25 mouse cellular contexts compared by ENCODE assay signal in genomic region chr7:120703888-120704287, GRCm38 (mm10). TPM values are rescaled to one million over a fixed set of nuclear protein-coding genes. Genes with fewer than 3 reads are reported as not detected.
DNase-seq lines count a peak whose midpoint lies in the region; ATAC-seq and TF ChIP-seq lines count a peak whose summit lies in the region.
"Had no signal": no experiment of that assay in that cellular context is flagged by ENCODE, and none has a peak within 500 bp of the region (broad histone marks: within the 10 kb centered on the region; RNA-seq: fewer than 3 reads in every experiment).

No protein-coding gene starts in this region.

- no peak for TF ChIP-seq RAD21 in MEL (IDR thresholded peaks at IDR 0.05; ENCODE audit: low read depth, low read length)

- H3K9ac ChIP-seq in liver, postnatal 0 days (replicated peaks), result no peak overlapping the region
- H3K9ac ChIP-seq in liver, embryonic 12.5 days, result no peak overlapping the region
- H3K9ac ChIP-seq in MEL (ENCODE audit: control insufficient read depth, low read depth, low read length, poor library complexity, severe bottlenecking), result peak overlapping the region; percentile 13; the same call in 1 of the 2 replicates
- no peak overlapping the region for H3K9ac ChIP-seq in midbrain, embryonic 13.5 days (replicated peaks)
- no peak overlapping the region for H3K9ac ChIP-seq in midbrain, embryonic 16.5 days (ENCODE audit: low read depth, low read length)
- H3K9ac ChIP-seq: embryonic facial prominence, embryonic 15.5 days; heart, embryonic 12.5 days; hindbrain, embryonic 15.5 days had no signal

- H3K4me1 ChIP-seq in liver, postnatal 0 days (ENCODE audit: insufficient read depth), result no peaks in the 10 kb centered on the region
- peaks cover 31% of the 10 kb centered on the region for H3K4me1 ChIP-seq in liver, embryonic 12.5 days
- H3K4me1 ChIP-seq in MEL (ENCODE audit: control insufficient read depth in 1 of 2, insufficient read depth in 2 of 2, low read length in 2 of 2), result peaks cover 27% of the 10 kb centered on the region in 2 experiments
- 0 out of 2 replicates have a peak, but pooled peaks cover 2% of the 10 kb centered on the region for H3K4me1 ChIP-seq in midbrain, embryonic 13.5 days (replicated peaks)
- H3K4me1 ChIP-seq in midbrain, embryonic 16.5 days (ENCODE audit: control insufficient read depth, insufficient read depth, low read length), result no peaks in the 10 kb centered on the region
- H3K4me1 ChIP-seq: embryonic facial prominence, embryonic 15.5 days; hindbrain, embryonic 10.5 days; hindbrain, embryonic 15.5 days had no signal

- no peaks in the 10 kb centered on the region for H3K9me3 ChIP-seq in liver, postnatal 0 days (ENCODE audit: low read length)
- H3K9me3 ChIP-seq in liver, embryonic 12.5 days (replicated peaks), result no peaks in the 10 kb centered on the region
- H3K9me3 ChIP-seq in MEL (replicated peaks; ENCODE audit: insufficient read depth, low read length), result no peaks in the 10 kb centered on the region
- H3K9me3 ChIP-seq in midbrain, embryonic 13.5 days, result no peaks in the 10 kb centered on the region
- no peaks in the 10 kb centered on the region for H3K9me3 ChIP-seq in midbrain, embryonic 16.5 days (replicated peaks; ENCODE audit: control insufficient read depth, low read length, poor library complexity, severe bottlenecking)
- H3K9me3 ChIP-seq: embryonic facial prominence, embryonic 15.5 days; forebrain, embryonic 10.5 days; G1E; heart, embryonic 12.5 days; hindbrain, embryonic 10.5 days; hindbrain, embryonic 15.5 days had no signal

- ATAC-seq in liver, postnatal 0 days, result no peak
- no peak for ATAC-seq in liver, embryonic 12.5 days
- peak; percentile 51 for ATAC-seq in megakaryocyte progenitor cell, adult 5-6 weeks (replicated peaks; ENCODE audit: poor library complexity)
- ATAC-seq in midbrain, embryonic 13.5 days, result no peak
- ATAC-seq in midbrain, embryonic 16.5 days, result no peak
- ATAC-seq: CD4-positive, CD25-positive, alpha-beta regulatory T cell, adult 4 months; forebrain, embryonic 14.5 days had no signal

- H3K4me3 ChIP-seq in liver, postnatal 0 days (ENCODE audit: low read depth, low read length), result no peak overlapping the region
- no peak overlapping the region for H3K4me3 ChIP-seq in liver, embryonic 12.5 days
- no peak overlapping the region for H3K4me3 ChIP-seq in MEL (ENCODE audit: control insufficient read depth in 1 of 2, insufficient read depth in 1 of 2, low read depth in 2 of 2, low read length in 2 of 2)
- no peak overlapping the region for H3K4me3 ChIP-seq in midbrain, embryonic 13.5 days (replicated peaks)
- H3K4me3 ChIP-seq in midbrain, embryonic 16.5 days (ENCODE audit: low read depth, low read length), result no peak overlapping the region
- H3K4me3 ChIP-seq: embryonic facial prominence, embryonic 15.5 days; erythroblast, embryonic 14.5 days; forebrain, embryonic 10.5 days; gastrocnemius, adult 2 months; heart, embryonic 12.5 days; hindbrain, embryonic 10.5 days; hindbrain, embryonic 15.5 days had no signal

- TF ChIP-seq CTCF in liver, postnatal 0 days (IDR thresholded peaks at IDR 0.05; ENCODE audit: low read depth), result no peak
- TF ChIP-seq CTCF in MEL (IDR thresholded peaks at IDR 0.05 in 2 of 3, conservative IDR thresholded peaks at IDR 0.05 in 1 of 3; ENCODE audit: control insufficient read depth in 1 of 3, insufficient read depth in 1 of 3, low read depth in 2 of 3, low read length in 3 of 3, poor library complexity in 1 of 3, severe bottlenecking in 1 of 3), result no peak

- no peaks in the 10 kb centered on the region for H3K27me3 ChIP-seq in liver, postnatal 0 days (ENCODE audit: insufficient read depth, low read length)
- no peaks in the 10 kb centered on the region for H3K27me3 ChIP-seq in liver, embryonic 12.5 days (replicated peaks)
- H3K27me3 ChIP-seq in MEL (ENCODE audit: control insufficient read depth in 1 of 2, insufficient read depth in 2 of 2, low read length in 2 of 2), result no peaks in the 10 kb centered on the region
- H3K27me3 ChIP-seq in midbrain, embryonic 13.5 days, result no peaks in the 10 kb centered on the region
- no peaks in the 10 kb centered on the region for H3K27me3 ChIP-seq in midbrain, embryonic 16.5 days (ENCODE audit: control insufficient read depth, insufficient read depth, low read depth, low read length)
- H3K27me3 ChIP-seq: embryonic facial prominence, embryonic 15.5 days; heart, embryonic 12.5 days; hindbrain, embryonic 15.5 days had no signal

- H3K4me2 ChIP-seq in liver, postnatal 0 days (ENCODE audit: low read depth, low read length), result no peak overlapping the region
- H3K4me2 ChIP-seq in liver, embryonic 12.5 days, result no peak overlapping the region
- H3K4me2 ChIP-seq in midbrain, embryonic 13.5 days (replicated peaks), result no peak overlapping the region
- no peak overlapping the region for H3K4me2 ChIP-seq in midbrain, embryonic 16.5 days (ENCODE audit: low read length)
- H3K4me2 ChIP-seq: embryonic facial prominence, embryonic 15.5 days; heart, embryonic 12.5 days; hindbrain, embryonic 15.5 days had no signal

- no peaks in the 10 kb centered on the region for H3K36me3 ChIP-seq in liver, postnatal 0 days (replicated peaks; ENCODE audit: insufficient read depth, low read length)
- H3K36me3 ChIP-seq in liver, embryonic 12.5 days, result no peaks in the 10 kb centered on the region
- peaks cover 0 to 41% of the 10 kb centered on the region in 2 experiments for H3K36me3 ChIP-seq in MEL (ENCODE audit: control insufficient read depth in 1 of 2, insufficient read depth in 2 of 2, low read length in 2 of 2)
- H3K36me3 ChIP-seq in midbrain, embryonic 13.5 days, result no peaks in the 10 kb centered on the region
- H3K36me3 ChIP-seq in midbrain, embryonic 16.5 days (ENCODE audit: control insufficient read depth, insufficient read depth, low read length), result no peaks in the 10 kb centered on the region
- H3K36me3 ChIP-seq: embryonic facial prominence, embryonic 15.5 days; forebrain, embryonic 10.5 days; heart, embryonic 12.5 days; hindbrain, embryonic 10.5 days; hindbrain, embryonic 15.5 days had no signal

- peaks cover 20% of the 10 kb centered on the region for H3K79me2 ChIP-seq in MEL (ENCODE audit: control insufficient read depth, insufficient read depth, low read length, poor library complexity)

- no peak for DNase-seq in liver, postnatal 0 days
- peak; percentile 11 for DNase-seq in CD4-positive helper T cell, adult 2 months (ENCODE audit: low read depth, low spot score)
- DNase-seq in MEL (ENCODE audit: low read depth, low spot score), result peak; percentile 79
- DNase-seq: adrenal gland, adult 2 months; adrenal gland, postnatal 25 days; cerebellum, adult 2 months; embryo, embryonic 11 days; gastrocnemius, adult 2 months; gastrocnemius, postnatal 25 days; heart, postnatal 10 days had no signal

- no peak for TF ChIP-seq POLR2A in MEL (IDR thresholded peaks at IDR 0.05; ENCODE audit: control insufficient read depth in 1 of 2, insufficient read depth in 1 of 2, low read depth in 1 of 2, low read length in 2 of 2, poor library complexity in 1 of 2)

- WGBS in liver, postnatal 0 days (ENCODE audit: insufficient replicate concordance), result 45% methylated on average over 3 of the region's 3 CpGs
- WGBS in liver, embryonic 12.5 days (ENCODE audit: insufficient replicate concordance), result 30% methylated on average over 3 of the region's 3 CpGs
- WGBS in midbrain, embryonic 13.5 days, result 93% methylated on average over 3 of the region's 3 CpGs
- 86% methylated on average over 3 of the region's 3 CpGs for WGBS in midbrain, embryonic 16.5 days

- 0 out of 2 replicates have a peak, but pooled peaks have one; percentile 7 for TF ChIP-seq EP300 in liver, postnatal 0 days (IDR thresholded peaks at IDR 0.05; ENCODE audit: low read depth)
- peak; percentile 80 to 89 for TF ChIP-seq EP300 in MEL (IDR thresholded peaks at IDR 0.05; ENCODE audit: low read depth in 1 of 2, low read length in 2 of 2)

- H3K27ac ChIP-seq in liver, postnatal 0 days (ENCODE audit: low read depth), result no peak overlapping the region
- no peak overlapping the region for H3K27ac ChIP-seq in liver, embryonic 12.5 days
- peak overlapping the region; percentile 78 for H3K27ac ChIP-seq in MEL (ENCODE audit: control insufficient read depth, low read depth, low read length)
- H3K27ac ChIP-seq in midbrain, embryonic 13.5 days, result no peak overlapping the region
- H3K27ac ChIP-seq in midbrain, embryonic 16.5 days (ENCODE audit: low read length), result no peak overlapping the region
- H3K27ac ChIP-seq: embryonic facial prominence, embryonic 15.5 days; forebrain, embryonic 10.5 days; gastrocnemius, adult 2 months; hindbrain, embryonic 10.5 days; hindbrain, embryonic 15.5 days had no signal

RNA-seq across cellular contexts. Expression of gene Mosmo, which starts 26.5 kb away (rescaled TPM):
- 4.9 and 6.6 TPM in 2 replicates for polyA plus RNA-seq in liver, postnatal 0 days (2015; fragmentation: Nextera tagmentation; extraction: Ambion mirVana)
- 9.4 and 10.7 TPM in 2 replicates for polyA plus RNA-seq in liver, embryonic 12.5 days (2016; fragmentation: Nextera tagmentation; extraction: Ambion mirVana)
- total RNA-seq in MEL (2012; rRNA removed), result 18.6 and 20.0 TPM in 2 replicates
- polyA plus RNA-seq in MEL (2012; ENCODE audit: insufficient read depth in 1 of 2, insufficient read length in 2 of 2, low read depth in 1 of 2, low replicate concordance in 2 of 2, missing spikeins in 1 of 2), result 10 to 100 TPM; 23.5 to 30.0 TPM
- total RNA-seq in megakaryocyte progenitor cell, adult 5-6 weeks (2015), result 20.2 and 20.4 TPM in 2 replicates
- total RNA-seq in megakaryocyte progenitor cell, adult 5-6 weeks (2017), result 16.8 and 17.2 TPM in 2 replicates
- 13.9 and 14.9 TPM in 2 replicates for polyA plus RNA-seq in midbrain, embryonic 13.5 days (2015; fragmentation: Nextera tagmentation; extraction: Ambion mirVana)
- polyA plus RNA-seq in midbrain, embryonic 16.5 days (2015; fragmentation: Nextera tagmentation; extraction: Ambion mirVana), result 11.3 and 11.7 TPM in 2 replicates

RNA-seq across cellular contexts. Expression of gene Pdzd9, which starts 33.7 kb away (rescaled TPM):
- polyA plus RNA-seq in liver, postnatal 0 days (2015; fragmentation: Nextera tagmentation; extraction: Ambion mirVana), result 0.09 and 0.21 TPM in 2 replicates
- 0.13 and 0.17 TPM in 2 replicates for polyA plus RNA-seq in liver, embryonic 12.5 days (2016; fragmentation: Nextera tagmentation; extraction: Ambion mirVana)
- total RNA-seq in MEL (2012; rRNA removed), result 0.92 TPM in 2 replicates
- under 1 TPM in 1 of 2 experiments, not detected in 1; 0.31 TPM for polyA plus RNA-seq in MEL (2012; ENCODE audit: insufficient read depth in 1 of 2, insufficient read length in 2 of 2, low read depth in 1 of 2, low replicate concordance in 2 of 2, missing spikeins in 1 of 2)
- 0.10 TPM in 1 of 2 replicates, not detected in the other for total RNA-seq in megakaryocyte progenitor cell, adult 5-6 weeks (2015)
- total RNA-seq in megakaryocyte progenitor cell, adult 5-6 weeks (2017), result 0.07 and 0.54 TPM in 2 replicates
- 0.48 and 0.72 TPM in 2 replicates for polyA plus RNA-seq in midbrain, embryonic 13.5 days (2015; fragmentation: Nextera tagmentation; extraction: Ambion mirVana)
- 0.48 and 0.55 TPM in 2 replicates for polyA plus RNA-seq in midbrain, embryonic 16.5 days (2015; fragmentation: Nextera tagmentation; extraction: Ambion mirVana)
- total RNA-seq: adrenal gland, adult 2 months; adrenal gland, postnatal 25 days; gastrocnemius, adult 2 months; gastrocnemius, postnatal 25 days; granulocyte monocyte progenitor cell, adult 5-6 weeks; heart, adult 8-10 months; heart, postnatal 10 days had no signal
- polyA plus RNA-seq: adrenal gland, adult 2 months; cerebellum, adult 2 months; erythroblast, embryonic 14.5 days; G1E had no signal

RNA-seq across cellular contexts. Expression of gene Vwa3a, which starts 35.2 kb away (rescaled TPM):
- polyA plus RNA-seq in liver, postnatal 0 days (2015; fragmentation: Nextera tagmentation; extraction: Ambion mirVana), result 0.04 and 0.12 TPM in 2 replicates
- not detected in 2 replicates for polyA plus RNA-seq in liver, embryonic 12.5 days (2016; fragmentation: Nextera tagmentation; extraction: Ambion mirVana)
- total RNA-seq in MEL (2012; rRNA removed), result not detected in 2 replicates
- polyA plus RNA-seq in MEL (2012; ENCODE audit: insufficient read depth in 1 of 2, insufficient read length in 2 of 2, low read depth in 1 of 2, low replicate concordance in 2 of 2, missing spikeins in 1 of 2), result not detected
- total RNA-seq in megakaryocyte progenitor cell, adult 5-6 weeks (2015), result 0.10 TPM in 1 of 2 replicates, not detected in the other
- total RNA-seq in megakaryocyte progenitor cell, adult 5-6 weeks (2017), result not detected in 2 replicates
- 0.40 and 1.2 TPM in 2 replicates for polyA plus RNA-seq in midbrain, embryonic 13.5 days (2015; fragmentation: Nextera tagmentation; extraction: Ambion mirVana)
- 2.1 and 2.3 TPM in 2 replicates for polyA plus RNA-seq in midbrain, embryonic 16.5 days (2015; fragmentation: Nextera tagmentation; extraction: Ambion mirVana)
- total RNA-seq: granulocyte monocyte progenitor cell, adult 5-6 weeks had no signal
- polyA plus RNA-seq: CD4-positive, CD25-positive, alpha-beta regulatory T cell, adult 4 months; G1E had no signal
